Mouse (Mus musculus) MN1 (cell line): ENCODE data around the gene Mettl14.
"Not testable (repeated sequence)": the region's sequence is repeated elsewhere in the genome, so short reads cannot be mapped to it uniquely, and the experiment has no call there.

ENCODE experiments used
- DNase-seq: peaks from one replicate; pipeline ENCODE4 v3.0.0-alpha.2; 2016; ENCODE audit warnings: low spot score

The Mettl14 gene

GRCm38 (mm10) chr3:123385486-123386156 lies at the start of gene Mettl14:
TSS of gene Mettl14 (minus strand) at chr3:123386108.
- DNase-seq, result peak; percentile 96

GRCm38 (mm10) chr3:123433362-123433761 lies 47.5 kb upstream of the Mettl14 start:
- no peak for DNase-seq

DNA sequence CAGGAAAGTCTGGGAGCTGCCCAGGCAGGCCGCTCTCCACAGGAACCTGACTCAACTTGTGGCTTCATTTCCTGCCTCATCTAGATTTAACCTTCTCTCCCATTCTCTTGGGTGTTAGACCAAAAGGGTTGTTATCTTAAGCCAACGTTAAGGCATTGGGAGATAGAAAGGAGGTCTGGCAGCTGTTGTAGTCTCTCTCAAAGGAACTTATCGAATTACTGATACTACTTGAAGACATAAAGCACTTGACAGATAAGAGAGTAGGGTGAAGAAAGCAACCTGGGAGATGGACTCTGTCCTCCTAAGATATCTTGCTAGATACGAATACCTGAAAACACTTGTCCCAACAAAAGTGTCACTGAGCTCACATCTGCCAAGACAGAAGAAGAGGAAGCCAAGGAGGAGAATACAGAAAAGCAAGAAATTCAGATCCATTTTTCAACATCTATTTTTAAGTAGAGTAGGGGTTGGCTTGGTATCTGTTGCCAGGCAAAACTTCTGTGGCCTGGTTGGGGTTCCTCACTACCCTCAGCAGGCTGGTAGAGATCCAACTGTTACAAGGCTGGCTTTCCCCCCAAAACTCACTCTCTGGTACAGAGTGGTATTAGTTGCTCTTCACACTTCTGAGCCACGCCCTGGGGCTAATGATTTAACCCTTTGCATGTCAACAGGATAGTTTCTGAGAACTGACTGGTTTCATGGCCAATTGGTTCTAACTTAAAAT lies 46.2 kb upstream of the Mettl14 start:
- DNase-seq, result no peak

- DNase-seq, result no peak
Observed at GRCm38 (mm10) chr3:123429597-123430458, 43.9 kb upstream of the Mettl14 start.

GRCm38 (mm10) chr3:123428005-123428404 lies 42.1 kb upstream of the Mettl14 start:
- DNase-seq, result no peak

DNA sequence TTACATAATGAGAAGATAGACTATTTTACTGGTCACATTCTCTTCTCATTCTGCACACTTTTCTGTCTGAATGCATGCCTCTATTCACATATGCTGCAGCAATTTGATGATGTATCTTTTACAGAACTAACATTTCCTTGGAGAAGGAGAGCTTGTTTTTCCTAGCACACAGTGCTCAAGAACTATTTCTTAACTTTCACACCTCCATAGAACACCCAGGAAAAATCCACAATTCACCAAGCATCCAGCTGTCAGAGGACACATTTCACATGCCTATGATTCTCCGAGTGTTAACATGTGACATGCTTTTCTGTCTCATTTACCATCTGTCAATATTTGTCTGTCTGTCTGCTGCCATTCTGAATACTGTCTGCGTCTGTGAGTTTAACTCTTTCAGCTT lies 39.7 kb upstream of the Mettl14 start:
- no peak for DNase-seq

GRCm38 (mm10) chr3:123413173-123413572 lies 27.3 kb upstream of the Mettl14 start:
- no peak for DNase-seq

DNA sequence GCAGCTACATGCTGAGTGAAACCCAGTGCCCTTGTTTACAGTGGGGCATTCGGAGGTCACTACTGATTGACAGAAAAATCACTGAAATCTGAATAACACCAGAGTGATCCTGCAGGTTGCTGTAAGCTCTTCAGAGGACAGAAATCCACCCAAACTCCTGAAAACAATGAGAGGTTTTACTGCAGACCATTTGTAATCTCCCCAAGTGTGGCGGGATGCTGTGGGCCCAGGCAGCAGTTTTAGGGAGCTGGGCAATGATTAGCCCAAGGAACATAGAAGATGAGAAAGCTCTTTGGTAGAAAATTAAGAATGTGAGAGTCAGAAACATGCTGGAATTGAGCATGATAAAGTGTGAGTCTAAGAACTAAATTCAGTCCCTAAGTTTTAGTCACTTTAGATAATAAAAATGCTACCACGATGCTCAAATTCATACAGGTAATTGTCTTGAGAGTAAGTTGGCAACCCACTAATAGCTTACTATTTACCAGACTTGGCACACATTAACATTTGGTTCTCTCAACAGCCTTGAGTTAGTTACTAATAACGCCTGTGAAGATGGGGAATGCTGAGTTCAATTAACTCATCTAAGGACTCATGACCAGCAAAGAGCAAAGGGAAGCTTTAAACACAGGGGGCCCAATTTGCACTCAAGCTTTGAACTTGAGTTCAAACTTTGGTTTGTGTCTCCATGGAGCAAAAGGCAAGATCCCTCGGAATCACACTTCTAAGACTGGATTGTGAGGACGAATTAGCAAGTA lies 26.1 kb upstream of the Mettl14 start:
- DNase-seq, result no peak

DNA sequence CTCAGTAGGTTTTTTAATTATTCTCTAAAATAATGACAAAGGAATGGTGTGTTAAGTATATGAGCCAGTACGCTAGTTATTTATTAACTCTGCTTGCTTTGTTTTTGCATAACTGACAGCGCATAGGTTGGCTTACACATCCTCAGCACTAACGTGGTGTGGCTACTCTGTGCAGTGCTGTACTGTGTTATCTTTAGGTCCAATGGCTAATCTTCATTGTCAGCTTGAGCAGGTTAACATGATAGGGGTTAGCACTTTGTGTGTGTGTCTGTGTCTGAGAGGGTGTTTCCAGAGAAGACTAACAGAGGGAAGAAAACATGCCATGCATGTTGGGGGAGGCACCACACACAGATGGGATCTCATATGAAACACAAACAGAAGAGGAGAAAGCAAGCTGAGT lies 19.0 kb upstream of the Mettl14 start:
- no peak for DNase-seq

- DNase-seq, result no peak
Observed at GRCm38 (mm10) chr3:123397562-123398481, 11.9 kb upstream of the Mettl14 start.

- DNase-seq, result no peak
Observed at GRCm38 (mm10) chr3:123395611-123396010, 9.7 kb upstream of the Mettl14 start.

GRCm38 (mm10) chr3:123391180-123391579 lies 5.3 kb upstream of the Mettl14 start:
- no peak for DNase-seq

GRCm38 (mm10) chr3:123386157-123386780 lies 361 bp upstream of the Mettl14 start:
- not testable (repeated sequence) for DNase-seq

DNA sequence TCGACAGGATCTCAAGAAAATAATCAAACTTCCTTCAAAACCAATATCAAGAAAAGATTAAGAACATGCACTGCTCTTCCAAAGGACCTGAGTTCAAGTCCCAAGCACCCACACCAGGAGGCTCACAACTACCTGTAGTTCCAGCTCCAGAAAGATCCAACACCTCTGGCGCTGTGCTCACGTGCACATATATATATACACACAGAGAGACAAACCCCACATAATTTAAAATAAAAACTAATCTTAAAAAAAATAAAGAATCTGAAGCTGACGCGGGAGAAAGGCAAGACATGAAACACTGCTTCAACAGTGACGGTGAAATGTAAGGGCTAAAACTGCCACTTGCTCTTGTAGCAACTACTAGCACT lies 806 bp downstream of the Mettl14 start:
- DNase-seq, result no peak

DNA sequence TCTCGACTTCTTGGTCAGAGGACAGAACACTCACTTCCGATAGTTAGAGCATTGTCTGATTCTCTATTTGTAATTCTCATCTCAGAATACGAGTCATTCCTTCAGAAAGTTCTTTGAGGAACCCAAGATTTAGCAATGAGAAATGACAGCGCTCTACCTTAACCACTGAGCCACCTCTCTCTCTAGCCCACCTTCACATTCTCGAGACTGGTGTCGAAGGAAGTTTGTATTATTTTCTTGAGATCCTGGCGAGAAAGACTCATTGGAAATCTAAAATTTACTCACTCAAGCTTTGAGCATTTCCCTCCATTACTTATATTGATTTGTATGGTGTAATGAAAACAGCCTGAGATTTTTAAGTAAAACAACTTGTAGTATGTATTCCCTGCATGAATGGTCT lies 1.5 kb downstream of the Mettl14 start:
- DNase-seq, result no peak

DNA sequence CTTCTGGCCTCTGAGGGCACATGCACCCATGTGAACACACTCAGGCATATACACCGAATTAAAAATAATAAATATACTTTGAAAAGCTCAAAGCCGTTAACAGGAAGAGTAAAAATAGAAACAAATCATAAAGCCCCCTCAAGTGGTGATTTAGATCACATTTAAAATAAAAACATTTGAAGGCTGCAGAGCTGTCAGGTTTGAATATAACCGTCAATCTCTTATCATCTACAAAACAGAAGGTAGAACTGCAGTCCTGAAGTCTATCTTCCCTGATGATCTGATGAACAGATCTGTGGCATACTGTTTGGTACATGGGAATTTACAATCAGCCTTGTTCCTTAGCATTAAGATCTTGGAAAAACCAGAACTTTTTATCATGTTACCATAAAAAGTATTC lies 9.3 kb downstream of the Mettl14 start:
- no peak for DNase-seq

GRCm38 (mm10) chr3:123371766-123372535 lies 14.0 kb downstream of the Mettl14 start:
- DNase-seq, result peak; percentile 56

DNA sequence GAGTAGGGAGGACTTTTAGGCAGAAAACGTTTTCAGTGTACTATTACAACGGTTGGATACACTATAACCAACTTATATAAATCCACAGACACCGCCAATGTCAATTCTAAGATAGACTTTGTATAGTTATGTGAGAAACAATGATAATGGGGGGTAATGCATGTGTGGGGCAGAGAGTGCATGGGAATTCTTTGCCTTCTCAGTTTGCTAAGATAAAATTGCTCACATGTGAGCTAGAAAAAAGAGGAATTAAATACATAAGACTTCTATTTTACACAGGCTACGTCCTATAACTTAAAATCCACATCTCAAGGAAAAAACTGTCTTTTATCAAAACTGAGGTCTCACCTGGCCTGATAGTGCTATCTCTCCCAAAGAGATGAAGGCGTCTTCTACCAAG lies 15.0 kb downstream of the Mettl14 start:
- DNase-seq, result no peak

DNA sequence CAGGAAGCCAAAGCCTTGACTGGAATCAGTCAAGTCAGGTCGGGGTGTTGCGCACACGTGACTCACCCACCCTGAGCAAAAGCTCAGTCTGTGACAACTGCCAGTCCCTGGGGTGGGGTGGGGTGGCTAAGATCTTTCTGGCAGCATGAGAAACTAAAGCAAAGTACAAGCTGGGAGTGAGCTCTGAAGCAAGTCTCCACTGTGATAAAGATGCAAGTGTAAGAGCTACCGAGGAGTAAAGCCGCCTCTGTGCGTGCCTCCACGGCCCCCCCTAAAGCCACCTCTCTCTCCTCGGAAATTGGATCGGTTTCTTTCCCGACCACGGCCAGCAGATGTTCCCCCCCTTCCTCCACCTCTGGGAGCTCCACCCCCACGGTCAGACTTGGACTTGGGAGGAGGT lies 16.7 kb downstream of the Mettl14 start:
- no peak for DNase-seq

DNA sequence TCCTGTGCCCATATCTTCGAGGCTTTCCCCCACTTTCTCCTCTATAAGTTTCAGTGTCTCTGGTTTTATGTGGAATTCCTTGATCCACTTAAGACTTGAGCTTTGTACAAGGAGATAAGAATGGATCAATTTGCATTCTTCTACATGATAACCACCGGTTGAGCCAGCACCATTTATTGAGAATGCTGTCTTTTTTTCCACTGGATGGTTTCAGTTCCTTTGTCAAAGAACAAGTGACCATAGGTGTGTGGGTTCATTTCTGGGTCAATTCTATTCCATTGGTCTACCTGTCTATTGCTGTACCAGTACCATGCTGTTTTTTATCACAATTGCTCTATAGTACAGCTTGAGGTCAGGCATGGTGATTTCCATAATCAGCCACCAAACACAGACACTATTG lies 19.1 kb downstream of the Mettl14 start:
- DNase-seq, result not testable (repeated sequence)
